Mouse (Mus musculus) small intestine, adult 2 months (tissue): ENCODE data around the gene Vcan. TPM values are rescaled to one million over a fixed set of nuclear protein-coding genes. Genes with fewer than 3 reads are reported as not detected.

Experiments used
- H3K27ac ChIP-seq: fragments of 200-500 bp; 2 replicates; pipeline ENCODE4 v1.5.1; 2012; ENCODE audit warnings: low read depth, low read length, control low read depth, inconsistent platforms; ENCODE audit not compliant: insufficient read depth
- H3K27me3 ChIP-seq: fragments of 200-500 bp; 2 replicates; pipeline ENCODE4 v1.6.1; 2012; ENCODE audit warnings: mild to moderate bottlenecking, moderate library complexity, low read length, inconsistent platforms; ENCODE audit not compliant: control insufficient read depth, insufficient read depth
- H3K36me3 ChIP-seq: fragments of 200-500 bp; 2 replicates; pipeline ENCODE4 v1.6.1; 2012; ENCODE audit warnings: mild to moderate bottlenecking, low read length, control low read depth, inconsistent platforms; ENCODE audit not compliant: control insufficient read depth, insufficient read depth
- H3K4me1 ChIP-seq: fragments of 200-500 bp; 2 replicates; pipeline ENCODE4 v1.6.1; 2012; ENCODE audit warnings: low read length, inconsistent platforms, mixed read lengths; ENCODE audit not compliant: control insufficient read depth, insufficient read depth, insufficient read length
- H3K4me3 ChIP-seq: fragments of 200-500 bp; 2 replicates; pipeline ENCODE4 v1.5.1; 2012; ENCODE audit warnings: low read depth, mild to moderate bottlenecking, control low read depth, inconsistent platforms, low read length, moderate library complexity
- CTCF ChIP-seq: fragments of 200-500 bp; IDR thresholded peaks from 2 replicates; pipeline ENCODE4 v1.5.1; 2012; ENCODE audit warnings: low read depth, mild to moderate bottlenecking, control low read depth, inconsistent platforms, low read length, moderate library complexity, mixed read lengths; ENCODE audit not compliant: insufficient replicate concordance, insufficient read length; ENCODE audit errors: extremely low read depth
- POLR2A ChIP-seq: fragments of 200-500 bp; IDR thresholded peaks from 2 replicates; pipeline ENCODE4 v1.6.1; 2012; ENCODE audit warnings: low read depth, mild to moderate bottlenecking, control low read depth, inconsistent platforms, low read length, moderate library complexity
- WGBS: fragments of 180-500 bp; shearing (Covaris S2); methylation state at CpG from one replicate; pipeline ENCODE4 v1.1.7; 2018; 5-methylcytosine and 5-hydroxymethylcytosine counted together
- polyA plus RNA-seq: library from polyadenylated mRNA; depleted of rRNA; stranded (reverse); fragments of >200 nt; gene quantifications from 2 replicates; pipeline ENCODE4 v1.2.3, GENCODE M21; 2012

The Vcan gene
- polyA plus RNA-seq, 1 experiment, result 0.49 TPM

DNA sequence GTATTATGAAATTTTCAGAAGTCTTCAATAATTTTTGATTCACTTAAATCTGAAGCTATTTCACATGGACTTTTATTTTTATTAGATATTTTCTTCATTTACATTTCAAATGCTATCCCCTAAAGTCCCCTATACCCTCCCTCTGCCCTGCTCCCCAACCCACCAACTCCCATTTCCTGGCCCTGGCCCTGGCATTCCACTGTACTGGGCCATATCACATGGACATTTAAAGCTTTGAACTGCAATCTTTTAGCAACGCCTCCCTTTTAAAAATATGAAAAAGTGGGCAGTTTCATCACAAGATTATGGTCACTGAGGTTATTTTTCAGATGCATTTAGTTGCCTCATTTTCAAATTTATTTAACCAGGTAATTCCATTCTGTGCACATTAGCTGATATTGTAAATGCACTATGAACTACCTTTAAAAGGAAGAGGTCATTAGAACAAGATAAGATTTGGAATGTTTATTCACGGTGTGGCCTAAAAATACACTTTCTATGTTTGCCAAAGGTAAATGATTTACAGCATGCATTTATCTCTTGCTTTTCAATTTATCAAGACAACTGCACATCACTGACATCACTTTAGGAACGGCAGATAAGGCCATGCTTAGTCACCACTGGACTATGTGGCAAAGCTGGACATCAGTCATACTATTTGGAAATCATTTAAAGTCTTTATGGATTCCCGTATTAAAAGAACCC, 32.7 kb downstream of the Vcan start:
- no peak overlapping the region for H3K4me3 ChIP-seq
- TF ChIP-seq CTCF (no peak), POLR2A (no peak)
- H3K27me3 ChIP-seq, result no peaks in the 10 kb centered on the region
- H3K36me3 ChIP-seq, result no peaks in the 10 kb centered on the region
- no peak overlapping the region for H3K27ac ChIP-seq
- no peaks in the 10 kb centered on the region for H3K4me1 ChIP-seq
- 32% methylated on average over 4 of the region's 4 CpGs for WGBS

DNA sequence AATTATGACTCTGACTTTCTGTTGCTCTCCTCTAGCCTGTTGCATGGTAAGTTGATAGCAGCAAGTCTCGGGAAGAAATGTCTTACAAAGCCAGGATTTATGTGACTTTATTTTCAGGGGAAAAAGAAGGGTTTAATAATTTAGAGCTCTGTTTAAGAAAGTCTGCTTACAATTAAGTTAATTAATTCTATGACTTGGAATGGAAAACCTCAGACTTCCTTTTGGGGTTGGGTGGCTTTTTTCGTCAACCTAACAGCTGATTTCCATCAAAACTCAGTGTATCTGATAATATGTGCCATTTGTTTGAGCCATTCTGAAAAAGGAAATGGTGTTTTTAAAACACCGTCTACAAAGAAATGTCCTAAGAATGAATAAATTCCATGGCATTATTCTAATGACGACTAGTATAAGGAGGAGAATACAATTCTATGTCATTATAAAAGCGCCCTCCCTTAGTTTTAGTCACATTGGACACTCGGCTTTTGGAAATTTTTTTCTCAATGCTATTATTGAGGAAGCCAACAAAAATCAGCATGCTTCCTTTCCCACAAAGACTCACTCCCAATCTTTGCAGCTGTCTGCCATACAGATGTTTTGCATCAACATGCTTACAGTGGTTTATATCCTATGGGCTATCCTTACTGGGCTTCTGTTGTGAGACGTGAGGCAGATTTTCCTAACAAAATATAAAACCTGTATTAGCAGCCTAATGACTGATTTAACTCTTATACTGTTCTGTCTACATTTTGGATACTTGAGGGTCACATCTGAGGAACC, 34.0 kb downstream of the Vcan start:
- 77% methylated on average over 7 of the region's 7 CpGs for WGBS
- H3K36me3 ChIP-seq, result no peaks in the 10 kb centered on the region
- TF ChIP-seq CTCF, result no peak
- TF ChIP-seq POLR2A, result no peak
- H3K4me3 ChIP-seq, result no peak overlapping the region
- no peak overlapping the region for H3K27ac ChIP-seq
- no peaks in the 10 kb centered on the region for H3K27me3 ChIP-seq
- no peaks in the 10 kb centered on the region for H3K4me1 ChIP-seq

DNA sequence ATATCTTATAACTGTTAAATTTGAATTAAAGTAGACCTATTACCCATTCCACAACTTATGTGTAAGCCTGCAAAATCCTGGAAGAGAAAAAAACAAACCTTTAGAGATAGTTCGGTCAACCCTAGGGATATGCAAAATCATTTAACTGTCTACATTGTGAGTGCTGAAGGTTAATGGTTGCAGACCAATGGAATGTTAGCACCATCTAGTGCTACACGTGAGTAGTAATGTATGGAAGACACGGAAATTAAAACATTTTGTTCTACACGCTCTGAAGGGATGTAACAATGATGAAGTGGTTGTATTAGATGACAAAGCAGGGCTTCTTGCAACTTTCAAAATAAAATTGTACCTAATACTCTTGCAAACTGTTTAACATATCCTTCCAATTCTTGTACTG, 39.9 kb downstream of the Vcan start:
- H3K27ac ChIP-seq, result no peak overlapping the region
- no peaks in the 10 kb centered on the region for H3K27me3 ChIP-seq
- no peak for TF ChIP-seq POLR2A
- TF ChIP-seq CTCF, result no peak
- no peaks in the 10 kb centered on the region for H3K36me3 ChIP-seq
- H3K4me1 ChIP-seq, result no peaks in the 10 kb centered on the region
- 76% methylated on average over 4 of the region's 4 CpGs for WGBS
- no peak overlapping the region for H3K4me3 ChIP-seq

DNA sequence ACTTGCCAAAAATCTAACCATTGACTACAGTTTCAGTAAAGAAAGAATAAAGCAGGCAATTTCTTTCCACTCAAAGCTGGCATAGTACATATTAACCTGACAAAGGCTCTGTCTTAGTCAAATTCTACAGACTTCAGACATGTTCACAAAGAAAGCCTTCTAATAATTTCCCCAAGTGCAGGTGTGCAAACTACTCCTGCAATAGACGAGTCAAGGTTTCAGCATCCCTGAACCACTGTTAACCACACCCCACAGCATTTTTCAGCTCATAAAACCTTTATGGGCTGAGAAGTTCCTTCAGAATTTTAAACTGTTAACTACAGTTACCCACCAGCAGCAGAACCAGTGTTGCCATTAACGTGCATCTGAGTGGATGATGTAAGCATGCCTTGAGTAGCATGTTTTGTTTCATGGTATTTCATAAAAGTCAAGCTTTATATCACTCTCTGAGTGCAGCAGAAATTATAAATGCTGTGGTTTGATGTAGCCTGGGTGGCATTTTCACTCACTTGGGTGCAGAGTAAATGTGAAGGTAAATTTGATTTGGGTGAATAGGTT, 42.2 kb downstream of the Vcan start:
- Histone ChIP-seq H3K36me3 (no peaks in the 10 kb centered on the region), H3K4me1 (no peaks in the 10 kb centered on the region), H3K27me3 (no peaks in the 10 kb centered on the region), H3K4me3 (no peak overlapping the region), H3K27ac (no peak overlapping the region)
- WGBS, result 59% methylated on average over 2 of the region's 2 CpGs
- TF ChIP-seq CTCF (no peak), POLR2A (no peak)

DNA sequence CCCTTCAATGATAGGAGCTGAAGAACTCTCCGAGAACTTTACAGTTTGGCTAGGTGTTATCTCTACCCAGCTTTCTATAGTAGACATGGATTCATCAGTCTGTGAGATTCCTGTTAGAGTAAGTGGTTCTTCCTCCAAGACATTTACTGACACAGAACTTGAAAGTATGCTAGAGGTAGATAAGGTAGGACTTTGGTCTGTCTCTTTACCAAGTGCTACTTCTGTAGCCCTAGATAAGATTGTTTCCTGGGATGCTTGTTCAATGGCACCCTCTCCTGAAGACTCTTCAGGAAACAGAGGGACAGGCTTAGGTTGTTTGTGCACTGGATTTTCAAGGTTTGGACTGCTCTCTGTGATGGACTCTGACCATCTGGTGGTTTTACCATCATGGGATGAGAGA, 49.7 kb downstream of the Vcan start:
- TF ChIP-seq CTCF (no peak), POLR2A (no peak)
- Histone ChIP-seq H3K36me3 (no peaks in the 10 kb centered on the region), H3K4me1 (no peaks in the 10 kb centered on the region), H3K27me3 (no peaks in the 10 kb centered on the region), H3K27ac (no peak overlapping the region), H3K4me3 (no peak overlapping the region)
- 76% methylated on average over 1 of the region's 1 CpGs for WGBS

DNA sequence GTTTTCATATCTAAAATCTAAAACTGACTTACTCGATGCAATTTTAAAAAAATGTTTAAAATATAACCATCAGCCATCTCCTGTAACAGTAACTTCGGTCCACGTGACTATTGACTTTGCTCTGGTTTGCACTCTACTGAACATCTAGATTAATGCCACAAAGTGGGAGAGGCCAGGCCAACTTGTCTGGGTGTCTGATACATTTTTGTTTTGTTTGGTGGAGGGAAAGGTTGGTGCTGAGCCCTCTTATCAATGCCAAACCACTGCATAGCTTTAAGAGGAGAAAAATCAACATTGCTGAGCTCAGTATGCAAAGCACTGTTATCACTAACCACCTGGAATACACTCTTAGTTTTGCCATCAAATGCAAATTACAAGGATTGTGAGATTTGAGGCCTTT, 58.8 kb downstream of the Vcan start:
- Histone ChIP-seq H3K36me3 (no peaks in the 10 kb centered on the region), H3K27me3 (no peaks in the 10 kb centered on the region), H3K27ac (no peak overlapping the region), H3K4me1 (no peaks in the 10 kb centered on the region), H3K4me3 (no peak overlapping the region)
- 91% methylated on average over 3 of the region's 3 CpGs for WGBS
- TF ChIP-seq CTCF (no peak), POLR2A (no peak)

DNA sequence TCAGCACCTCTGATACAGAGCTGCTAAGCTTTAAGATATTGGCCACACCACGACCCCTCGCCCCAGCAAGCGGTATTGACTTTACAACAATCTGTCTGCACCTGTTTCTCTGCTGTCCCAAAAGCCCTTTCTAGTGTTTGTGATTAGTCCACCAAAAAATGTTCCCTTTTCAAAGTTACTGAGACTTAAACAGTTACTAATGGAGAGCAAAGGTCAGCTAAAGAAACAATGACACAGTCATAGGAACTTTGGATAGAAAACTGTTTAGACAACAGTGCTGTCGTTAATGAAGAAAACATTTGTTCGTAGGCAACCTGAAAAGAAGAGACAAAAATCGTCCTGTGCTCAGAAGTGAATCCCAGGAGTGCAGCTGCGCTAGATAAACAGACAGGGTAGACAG, 60.1 kb downstream of the Vcan start:
- Histone ChIP-seq H3K27me3 (no peaks in the 10 kb centered on the region), H3K27ac (no peak overlapping the region), H3K36me3 (no peaks in the 10 kb centered on the region), H3K4me1 (no peaks in the 10 kb centered on the region), H3K4me3 (no peak overlapping the region)
- TF ChIP-seq CTCF, result no peak
- TF ChIP-seq POLR2A, result no peak
- WGBS, result 24% methylated on average over 7 of the region's 7 CpGs
